Mouse (Mus musculus): Measurements from ENCODE around the gene Id1. TPM values are rescaled to one million over a fixed set of nuclear protein-coding genes. Genes with fewer than 3 reads are reported as not detected.

Id1 gene
- polyA plus RNA-seq, 1 experiment, result 59.5 TPM

GRCm38 (mm10) chr2:152717652-152718051 lies 18.4 kb upstream of the Id1 start:
- Histone ChIP-seq H3K4me2 (ENCODE audit: low read depth) (no peak overlapping the region), H3K4me3 (no peak overlapping the region), H3K27me3 (ENCODE audit: control insufficient read depth, insufficient read depth, insufficient read length) (no peaks in the 10 kb centered on the region), H3K79me2 (ENCODE audit: control insufficient read depth, insufficient read depth) (no peaks in the 10 kb centered on the region), H3K36me3 (ENCODE audit: control insufficient read depth, insufficient read depth) (no peaks in the 10 kb centered on the region), H3ac (ENCODE audit: control insufficient read depth, insufficient read length) (no peak overlapping the region)
- TF ChIP-seq TCF3 (IDR thresholded peaks at IDR 0.05; ENCODE audit: insufficient read length, low read depth) (no peak), POLR2AphosphoS2 (IDR thresholded peaks at IDR 0.05; ENCODE audit: insufficient read length, low read depth) (no peak), SRF (IDR thresholded peaks at IDR 0.05; ENCODE audit: control insufficient read depth, insufficient read length, low read depth) (no peak), TCF12 (IDR thresholded peaks at IDR 0.05; ENCODE audit: insufficient read depth, poor library complexity, severe bottlenecking) (no peak), E2F4 (IDR thresholded peaks at IDR 0.05; ENCODE audit: insufficient read depth) (no peak), MYOG (IDR thresholded peaks at IDR 0.05; ENCODE audit: control insufficient read depth in 1 of 3, insufficient read depth in 1 of 3, insufficient read length in 2 of 3, low read depth in 2 of 3) (no peak), MAX (IDR thresholded peaks at IDR 0.05; ENCODE audit: low read depth) (no peak), POLR2A (IDR thresholded peaks at IDR 0.05; ENCODE audit: insufficient read length, low read depth) (no peak), MYOD1 (IDR thresholded peaks at IDR 0.05; ENCODE audit: control insufficient read depth in 1 of 3, insufficient read length in 2 of 3, low read depth in 2 of 3) (no peak), USF1 (IDR thresholded peaks at IDR 0.05; ENCODE audit: low read depth) (no peak), REST (IDR thresholded peaks at IDR 0.05; ENCODE audit: insufficient read depth, insufficient read length) (no peak), CEBPB (IDR thresholded peaks at IDR 0.05; ENCODE audit: insufficient read depth, poor library complexity, severe bottlenecking) (no peak)

GRCm38 (mm10) chr2:152718076-152718475 lies 18.0 kb upstream of the Id1 start:
- H3K79me2 ChIP-seq (ENCODE audit: control insufficient read depth, insufficient read depth), result no peaks in the 10 kb centered on the region
- TF ChIP-seq REST (IDR thresholded peaks at IDR 0.05; ENCODE audit: insufficient read depth, insufficient read length), result no peak
- no peak for TF ChIP-seq E2F4 (IDR thresholded peaks at IDR 0.05; ENCODE audit: insufficient read depth)
- no peak for TF ChIP-seq MAX (IDR thresholded peaks at IDR 0.05; ENCODE audit: low read depth)
- no peak for TF ChIP-seq USF1 (IDR thresholded peaks at IDR 0.05; ENCODE audit: low read depth)
- TF ChIP-seq SRF (IDR thresholded peaks at IDR 0.05; ENCODE audit: control insufficient read depth, insufficient read length, low read depth), result no peak
- no peak for TF ChIP-seq TCF12 (IDR thresholded peaks at IDR 0.05; ENCODE audit: insufficient read depth, poor library complexity, severe bottlenecking)
- TF ChIP-seq MYOG (IDR thresholded peaks at IDR 0.05; ENCODE audit: control insufficient read depth in 1 of 3, insufficient read depth in 1 of 3, insufficient read length in 2 of 3, low read depth in 2 of 3), result no peak
- no peak for TF ChIP-seq MYOD1 (IDR thresholded peaks at IDR 0.05; ENCODE audit: control insufficient read depth in 1 of 3, insufficient read length in 2 of 3, low read depth in 2 of 3)
- no peak for TF ChIP-seq TCF3 (IDR thresholded peaks at IDR 0.05; ENCODE audit: insufficient read length, low read depth)
- TF ChIP-seq POLR2A (IDR thresholded peaks at IDR 0.05; ENCODE audit: insufficient read length, low read depth), result no peak
- no peak for TF ChIP-seq CEBPB (IDR thresholded peaks at IDR 0.05; ENCODE audit: insufficient read depth, poor library complexity, severe bottlenecking)
- no peak for TF ChIP-seq POLR2AphosphoS2 (IDR thresholded peaks at IDR 0.05; ENCODE audit: insufficient read length, low read depth)
- no peaks in the 10 kb centered on the region for H3K27me3 ChIP-seq (ENCODE audit: control insufficient read depth, insufficient read depth, insufficient read length)
- no peaks in the 10 kb centered on the region for H3K36me3 ChIP-seq (ENCODE audit: control insufficient read depth, insufficient read depth)
- H3ac ChIP-seq (ENCODE audit: control insufficient read depth, insufficient read length), result no peak overlapping the region
- H3K4me3 ChIP-seq, result no peak overlapping the region
- H3K4me2 ChIP-seq (ENCODE audit: low read depth), result no peak overlapping the region

- no peak overlapping the region for H3K4me3 ChIP-seq
- H3ac ChIP-seq (ENCODE audit: control insufficient read depth, insufficient read length), result no peak overlapping the region
- no peak overlapping the region for H3K4me2 ChIP-seq (ENCODE audit: low read depth)
- TF ChIP-seq POLR2A (IDR thresholded peaks at IDR 0.05; ENCODE audit: insufficient read length, low read depth) (no peak), CEBPB (IDR thresholded peaks at IDR 0.05; ENCODE audit: insufficient read depth, poor library complexity, severe bottlenecking) (no peak), REST (IDR thresholded peaks at IDR 0.05; ENCODE audit: insufficient read depth, insufficient read length) (no peak), POLR2AphosphoS2 (IDR thresholded peaks at IDR 0.05; ENCODE audit: insufficient read length, low read depth) (no peak), MYOG (IDR thresholded peaks at IDR 0.05; ENCODE audit: control insufficient read depth in 1 of 3, insufficient read depth in 1 of 3, insufficient read length in 2 of 3, low read depth in 2 of 3) (no peak)
- no peaks in the 10 kb centered on the region for H3K27me3 ChIP-seq (ENCODE audit: control insufficient read depth, insufficient read depth, insufficient read length)
- no peaks in the 10 kb centered on the region for H3K36me3 ChIP-seq (ENCODE audit: control insufficient read depth, insufficient read depth)
- no peaks in the 10 kb centered on the region for H3K79me2 ChIP-seq (ENCODE audit: control insufficient read depth, insufficient read depth)
Observed at GRCm38 (mm10) chr2:152723651-152724331, 12.3 kb upstream of the Id1 start.

- no peak for TF ChIP-seq TCF3 (IDR thresholded peaks at IDR 0.05; ENCODE audit: insufficient read length, low read depth)
- TF ChIP-seq MYOD1 (IDR thresholded peaks at IDR 0.05; ENCODE audit: control insufficient read depth in 1 of 3, insufficient read length in 2 of 3, low read depth in 2 of 3), result no peak
- TF ChIP-seq MAX (IDR thresholded peaks at IDR 0.05; ENCODE audit: low read depth), result no peak
- no peak for TF ChIP-seq SRF (IDR thresholded peaks at IDR 0.05; ENCODE audit: control insufficient read depth, insufficient read length, low read depth)
- no peak for TF ChIP-seq POLR2A (IDR thresholded peaks at IDR 0.05; ENCODE audit: insufficient read length, low read depth)
- TF ChIP-seq CEBPB (IDR thresholded peaks at IDR 0.05; ENCODE audit: insufficient read depth, poor library complexity, severe bottlenecking), result no peak
- no peak for TF ChIP-seq TCF12 (IDR thresholded peaks at IDR 0.05; ENCODE audit: insufficient read depth, poor library complexity, severe bottlenecking)
- no peak for TF ChIP-seq USF1 (IDR thresholded peaks at IDR 0.05; ENCODE audit: low read depth)
- no peak for TF ChIP-seq E2F4 (IDR thresholded peaks at IDR 0.05; ENCODE audit: insufficient read depth)
- no peak for TF ChIP-seq REST (IDR thresholded peaks at IDR 0.05; ENCODE audit: insufficient read depth, insufficient read length)
- no peak for TF ChIP-seq POLR2AphosphoS2 (IDR thresholded peaks at IDR 0.05; ENCODE audit: insufficient read length, low read depth)
- Histone ChIP-seq H3K4me2 (ENCODE audit: low read depth) (no peak overlapping the region), H3K4me3 (no peak overlapping the region), H3K79me2 (ENCODE audit: control insufficient read depth, insufficient read depth) (no peaks in the 10 kb centered on the region), H3K36me3 (ENCODE audit: control insufficient read depth, insufficient read depth) (no peaks in the 10 kb centered on the region), H3K27me3 (ENCODE audit: control insufficient read depth, insufficient read depth, insufficient read length) (no peaks in the 10 kb centered on the region), H3ac (ENCODE audit: control insufficient read depth, insufficient read length) (no peak overlapping the region)
Observed at GRCm38 (mm10) chr2:152724332-152724723, 11.7 kb upstream of the Id1 start.

All from myocyte (in vitro differentiated cells).